Mouse (Mus musculus) E14TG2a.4 (cell line): ENCODE data around the gene Fam174b.

Source experiments
- H3K27me3 ChIP-seq: 2 replicates; pipeline ENCODE4 v1.6.1; 2014; ENCODE audit warnings: low read length, control low read depth; ENCODE audit not compliant: insufficient read depth
- H3K36me3 ChIP-seq: 2 replicates; pipeline ENCODE4 v1.6.1; 2014; ENCODE audit warnings: low read length, control low read depth; ENCODE audit not compliant: insufficient read depth
- H3K4me1 ChIP-seq: replicated peaks from 2 replicates; pipeline ENCODE4 v1.6.1; 2014; ENCODE audit warnings: low read depth, low read length, control low read depth
- H3K4me3 ChIP-seq: replicated peaks from 2 replicates; pipeline ENCODE4 v1.5.1; 2014; ENCODE audit warnings: mild to moderate bottlenecking, low read length
- H3K9me3 ChIP-seq: 2 replicates; pipeline ENCODE4 v1.6.1; 2014; ENCODE audit warnings: low read length, control low read depth
- CTCF ChIP-seq: conservative IDR thresholded peaks from 2 replicates; pipeline ENCODE4 v1.5.1; 2014; ENCODE audit warnings: low read length
- NANOG ChIP-seq: IDR thresholded peaks from 2 replicates; pipeline ENCODE4 v1.6.1; 2014; ENCODE audit warnings: borderline replicate concordance, low read length, mixed read lengths
- POU5F1 ChIP-seq: IDR thresholded peaks from 2 replicates; pipeline ENCODE4 v1.6.1; 2014; ENCODE audit warnings: low read length, borderline replicate concordance

Fam174b gene

GRCm38 (mm10) chr7:73784736-73785428 lies 44.8 kb downstream of the Fam174b start:
- no peaks in the 10 kb centered on the region for H3K9me3 ChIP-seq
- no peaks in the 10 kb centered on the region for H3K4me1 ChIP-seq
- H3K27me3 ChIP-seq, result peaks cover 8% of the 10 kb centered on the region; the same call in 1 of the 2 replicates
- no peak overlapping the region for H3K4me3 ChIP-seq
- TF ChIP-seq CTCF (no peak), NANOG (no peak), POU5F1 (no peak)
- H3K36me3 ChIP-seq, result no peaks in the 10 kb centered on the region

- no peaks in the 10 kb centered on the region for H3K9me3 ChIP-seq
- no peaks in the 10 kb centered on the region for H3K36me3 ChIP-seq
- no peak overlapping the region for H3K4me3 ChIP-seq
- TF ChIP-seq NANOG (no peak), POU5F1 (no peak), CTCF (no peak)
- H3K27me3 ChIP-seq, result peaks cover 8% of the 10 kb centered on the region; the same call in 1 of the 2 replicates
- H3K4me1 ChIP-seq, result no peaks in the 10 kb centered on the region
Observed at GRCm38 (mm10) chr7:73785815-73786214, 45.7 kb downstream of the Fam174b start.

GRCm38 (mm10) chr7:73787513-73787912 lies 47.4 kb downstream of the Fam174b start:
- no peak for TF ChIP-seq POU5F1
- no peak for TF ChIP-seq NANOG
- no peak for TF ChIP-seq CTCF
- H3K36me3 ChIP-seq, result no peaks in the 10 kb centered on the region
- no peaks in the 10 kb centered on the region for H3K9me3 ChIP-seq
- no peaks in the 10 kb centered on the region for H3K4me1 ChIP-seq
- H3K27me3 ChIP-seq, result peaks cover 15% of the 10 kb centered on the region
- no peak overlapping the region for H3K4me3 ChIP-seq

- peaks cover 19% of the 10 kb centered on the region for H3K27me3 ChIP-seq
- no peaks in the 10 kb centered on the region for H3K36me3 ChIP-seq
- no peak overlapping the region for H3K4me3 ChIP-seq
- TF ChIP-seq CTCF (no peak), POU5F1 (no peak), NANOG (no peak)
- H3K9me3 ChIP-seq, result no peaks in the 10 kb centered on the region
- no peaks in the 10 kb centered on the region for H3K4me1 ChIP-seq
Observed at GRCm38 (mm10) chr7:73791096-73791495, 51.0 kb downstream of the Fam174b start.

- no peaks in the 10 kb centered on the region for H3K4me1 ChIP-seq
- no peaks in the 10 kb centered on the region for H3K9me3 ChIP-seq
- H3K4me3 ChIP-seq, result no peak overlapping the region
- no peaks in the 10 kb centered on the region for H3K36me3 ChIP-seq
- TF ChIP-seq POU5F1, result no peak
- peaks cover 16% of the 10 kb centered on the region for H3K27me3 ChIP-seq
Observed at GRCm38 (mm10) chr7:73792155-73792554, 52.1 kb downstream of the Fam174b start.

- no peaks in the 10 kb centered on the region for H3K36me3 ChIP-seq
- no peak overlapping the region for H3K4me3 ChIP-seq
- no peaks in the 10 kb centered on the region for H3K9me3 ChIP-seq
- H3K4me1 ChIP-seq, result no peaks in the 10 kb centered on the region
- peaks cover 16% of the 10 kb centered on the region for H3K27me3 ChIP-seq
- TF ChIP-seq CTCF (no peak), NANOG (no peak), POU5F1 (no peak)
Observed at GRCm38 (mm10) chr7:73792641-73793040, 52.5 kb downstream of the Fam174b start.

GRCm38 (mm10) chr7:73809261-73809660 lies 69.2 kb downstream of the Fam174b start:
- H3K9me3 ChIP-seq, result no peaks in the 10 kb centered on the region

GRCm38 (mm10) chr7:73811439-73811838 lies 71.3 kb downstream of the Fam174b start:
- H3K4me1 ChIP-seq, result peaks cover 13% of the 10 kb centered on the region
- H3K36me3 ChIP-seq, result no peaks in the 10 kb centered on the region
- H3K4me3 ChIP-seq, result no peak overlapping the region
- 0 out of 2 replicates have a peak, but pooled peaks cover 6% of the 10 kb centered on the region for H3K27me3 ChIP-seq
- H3K9me3 ChIP-seq, result no peaks in the 10 kb centered on the region
- TF ChIP-seq POU5F1 (no peak), CTCF (no peak)

More at GRCm38 (mm10) chr7:73809261-73809660, 69.2 kb downstream of the Fam174b start:
- H3K36me3 ChIP-seq, result no peaks in the 10 kb centered on the region
- H3K4me3 ChIP-seq, result no peak overlapping the region
- peaks cover 13% of the 10 kb centered on the region for H3K4me1 ChIP-seq
- TF ChIP-seq CTCF (peak; percentile 22; the same call in 1 of the 2 replicates), POU5F1 (no peak), NANOG (no peak)
- peaks cover 6% of the 10 kb centered on the region; the same call in 1 of the 2 replicates for H3K27me3 ChIP-seq

- H3K4me1 ChIP-seq, result peaks cover 13% of the 10 kb centered on the region
- no peaks in the 10 kb centered on the region for H3K9me3 ChIP-seq
- 0 out of 2 replicates have a peak, but pooled peaks cover 10% of the 10 kb centered on the region for H3K27me3 ChIP-seq
- no peak overlapping the region for H3K4me3 ChIP-seq
- TF ChIP-seq NANOG, result no peak
- TF ChIP-seq CTCF, result no peak
- no peak for TF ChIP-seq POU5F1
- H3K36me3 ChIP-seq, result no peaks in the 10 kb centered on the region
Observed at GRCm38 (mm10) chr7:73812176-73812575, 72.1 kb downstream of the Fam174b start.
